Mouse (Mus musculus) heart, postnatal 0 days (tissue): Measurements from ENCODE around the gene Ncaph2. TPM values are rescaled to one million over a fixed set of nuclear protein-coding genes. Genes with fewer than 3 reads are reported as not detected.

Source experiments
- ATAC-seq: fragments of 200-750 bp; cut with Nextera tagmentation; 2 replicates; pipeline ENCODE4 v1.8.0; 2017; ENCODE audit warnings: low read depth, moderate number of reproducible peaks, moderate library complexity; ENCODE audit not compliant: insufficient read depth
- DNase-seq: peaks from one replicate; pipeline ENCODE4 v3.0.0-alpha.2; 2016; ENCODE audit warnings: low spot score
- H3K27ac ChIP-seq: fragments of 300-500 bp; sonication (generic); 2 replicates; pipeline ENCODE4 v1.5.1; 2014; ENCODE audit warnings: low read depth, mild to moderate bottlenecking
- H3K27me3 ChIP-seq: fragments of 300-500 bp; sonication (generic); 2 replicates; pipeline ENCODE4 v1.6.1; 2014; ENCODE audit warnings: low read length, mixed read lengths; ENCODE audit not compliant: control insufficient read depth, insufficient read depth
- H3K36me3 ChIP-seq: fragments of 300-500 bp; sonication (generic); replicated peaks from 2 replicates; pipeline ENCODE4 v1.6.1; 2014; ENCODE audit warnings: low read length, mixed read lengths; ENCODE audit not compliant: control insufficient read depth, insufficient read depth
- H3K4me1 ChIP-seq: fragments of 300-500 bp; sonication (generic); 2 replicates; pipeline ENCODE4 v1.6.1; 2014; ENCODE audit warnings: antibody characterized with exemption; ENCODE audit not compliant: control insufficient read depth, insufficient read depth
- H3K4me2 ChIP-seq: fragments of 300-500 bp; sonication (generic); 2 replicates; pipeline ENCODE4 v1.6.1; 2014; ENCODE audit warnings: low read depth, mild to moderate bottlenecking, low read length, moderate library complexity
- H3K4me3 ChIP-seq: fragments of 300-500 bp; sonication (generic); 2 replicates; pipeline ENCODE4 v1.5.1; 2014; ENCODE audit warnings: low read depth, low read length
- H3K9ac ChIP-seq: fragments of 300-500 bp; sonication (generic); replicated peaks from 2 replicates; pipeline ENCODE4 v1.6.1; 2014; ENCODE audit warnings: low read depth, low read length, mixed read lengths
- H3K9me3 ChIP-seq: fragments of 300-500 bp; sonication (generic); replicated peaks from 2 replicates; pipeline ENCODE4 v1.6.1; 2016; ENCODE audit warnings: low read length; ENCODE audit not compliant: control insufficient read depth
- CTCF ChIP-seq: IDR thresholded peaks from 2 replicates; pipeline ENCODE4 v1.5.1; 2016; ENCODE audit warnings: antibody characterized with exemption, control low read depth, low read depth
- EP300 ChIP-seq: IDR thresholded peaks from 2 replicates; pipeline ENCODE4 v1.6.1; 2016; ENCODE audit warnings: antibody characterized with exemption, low read depth
- WGBS: fragments of 180-500 bp; shearing (Covaris S2); extraction: QIAGEN DNeasy Blood & Tissue Kit; methylation state at CpG from one replicate; pipeline ENCODE4 v1.1.7; 2014; 5-methylcytosine and 5-hydroxymethylcytosine counted together
- polyA plus RNA-seq: library from polyadenylated mRNA; unstranded; fragments of >200 nt; fragmentation: Nextera tagmentation; extraction: Ambion mirVana; gene quantifications from 2 replicates; pipeline ENCODE4 v1.2.1, GENCODE M21; 2015
- total RNA-seq: library from RNA; depleted of rRNA; stranded (reverse); fragments of >200 nt; gene quantifications from 2 replicates; pipeline ENCODE4 v1.2.3, GENCODE M21; 2014; ENCODE audit warnings: low replicate concordance

Gene Ncaph2
- total and polyA plus RNA-seq, 2 experiments from 2014 or later: 64.3 to 136 TPM

DNA sequence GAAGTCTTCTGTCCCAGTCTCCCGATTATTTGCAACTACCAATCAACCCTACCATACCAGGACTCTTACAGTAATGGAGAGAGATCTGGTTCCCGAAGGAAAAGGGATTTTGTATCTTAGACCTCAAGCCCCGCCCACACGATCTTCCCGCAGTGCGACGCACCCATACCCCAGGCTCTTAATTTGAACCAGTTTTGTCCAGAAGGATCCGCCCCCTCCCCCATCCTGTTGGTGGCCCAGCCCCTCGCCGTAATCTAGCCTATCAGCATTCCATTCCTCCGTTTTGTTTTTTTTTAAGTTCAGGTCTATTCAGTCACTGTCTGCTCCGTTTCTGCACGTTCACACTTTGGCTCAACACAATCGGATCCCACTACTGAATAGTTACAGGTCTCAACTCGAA is 853 bp downstream of the Ncaph2 start:
- WGBS: 1% methylated on average over 15 of the region's 15 CpGs
- H3K4me1 ChIP-seq: peaks cover 22% of the 10 kb centered on the region; the same call in 1 of the 2 replicates
- peak overlapping the region; percentile 90 for H3K4me2 ChIP-seq
- H3K4me3 ChIP-seq: peak overlapping the region; percentile 77
- no peaks in the 10 kb centered on the region for H3K9me3 ChIP-seq
- ATAC-seq: peak; percentile 43
- H3K36me3 ChIP-seq: peaks cover 36% of the 10 kb centered on the region
- TF ChIP-seq EP300 (no peak), CTCF (no peak)
- H3K27ac ChIP-seq: peak overlapping the region; percentile 89
- peak; percentile 85 for DNase-seq
- no peaks in the 10 kb centered on the region for H3K27me3 ChIP-seq
- H3K9ac ChIP-seq: peak overlapping the region; percentile 79

DNA sequence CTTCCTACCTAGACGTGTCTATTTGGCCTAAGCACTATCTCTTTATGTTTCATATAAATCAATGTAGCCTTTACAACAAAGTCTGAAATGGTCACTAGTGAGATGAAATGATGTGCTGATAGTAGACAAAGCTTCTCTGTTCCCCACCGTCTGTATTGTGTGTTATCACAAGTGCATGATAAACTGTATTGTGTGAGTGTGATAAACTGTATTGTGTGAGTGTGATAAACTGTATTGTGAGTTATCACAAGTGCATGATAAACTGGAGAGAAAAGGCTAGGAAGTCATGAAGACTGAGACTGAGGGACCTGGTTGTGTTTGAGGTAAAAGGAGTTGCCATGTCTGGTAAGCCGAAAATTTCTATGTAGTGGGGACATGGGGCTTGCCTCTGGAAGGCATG is 3.3 kb downstream of the Ncaph2 start:
- H3K27ac ChIP-seq: no peak overlapping the region
- peaks cover 36% of the 10 kb centered on the region for H3K36me3 ChIP-seq
- 36% methylated on average over 3 of the region's 3 CpGs for WGBS
- no peaks in the 10 kb centered on the region for H3K9me3 ChIP-seq
- ATAC-seq (no peak), DNase-seq (no peak)
- no peak overlapping the region for H3K9ac ChIP-seq
- TF ChIP-seq EP300 (no peak), CTCF (no peak)
- H3K27me3 ChIP-seq: no peaks in the 10 kb centered on the region
- H3K4me1 ChIP-seq: peaks cover 22% of the 10 kb centered on the region; the same call in 1 of the 2 replicates
- no peak overlapping the region for H3K4me3 ChIP-seq
- no peak overlapping the region for H3K4me2 ChIP-seq

- WGBS: 77% methylated on average over 7 of the region's 7 CpGs
- H3K4me2 ChIP-seq: no peak overlapping the region
- no peaks in the 10 kb centered on the region for H3K4me1 ChIP-seq
- no peak overlapping the region for H3K27ac ChIP-seq
- ATAC-seq (no peak), DNase-seq (no peak)
- no peaks in the 10 kb centered on the region for H3K27me3 ChIP-seq
- H3K9ac ChIP-seq: no peak overlapping the region
- no peak for TF ChIP-seq CTCF
- TF ChIP-seq EP300: no peak
- H3K36me3 ChIP-seq: peaks cover 78% of the 10 kb centered on the region
- no peak overlapping the region for H3K4me3 ChIP-seq
- no peaks in the 10 kb centered on the region for H3K9me3 ChIP-seq
Measured at GRCm38 (mm10) chr15:89363051-89363450, 7.5 kb downstream of the Ncaph2 start.

GRCm38 (mm10) chr15:89365141-89365551 is 9.6 kb downstream of the Ncaph2 start:
- ATAC-seq (no peak), DNase-seq (no peak)
- Histone ChIP-seq H3K27me3 (no peaks in the 10 kb centered on the region), H3K27ac (no peak overlapping the region), H3K4me3 (no peak overlapping the region), H3K36me3 (peaks cover 99% of the 10 kb centered on the region), H3K9me3 (no peaks in the 10 kb centered on the region), H3K4me1 (no peaks in the 10 kb centered on the region), H3K4me2 (no peak overlapping the region), H3K9ac (no peak overlapping the region)
- WGBS: 81% methylated on average over 4 of the region's 4 CpGs
- TF ChIP-seq CTCF (no peak), EP300 (no peak)

- Histone ChIP-seq H3K9ac (no peak overlapping the region), H3K9me3 (no peaks in the 10 kb centered on the region), H3K27me3 (peaks cover 11% of the 10 kb centered on the region), H3K4me2 (no peak overlapping the region), H3K27ac (no peak overlapping the region), H3K4me1 (peaks cover 8% of the 10 kb centered on the region; the same call in 1 of the 2 replicates), H3K4me3 (no peak overlapping the region), H3K36me3 (peaks cover 51% of the 10 kb centered on the region)
- ATAC-seq: no peak
- WGBS: 86% methylated on average over 13 of the region's 13 CpGs
- TF ChIP-seq CTCF: no peak
- no peak for TF ChIP-seq EP300
- no peak for DNase-seq
Measured at GRCm38 (mm10) chr15:89372068-89372467, 16.5 kb downstream of the Ncaph2 start.

- WGBS: 83% methylated on average over 7 of the region's 7 CpGs
- H3K4me3 ChIP-seq: no peak overlapping the region
- peaks cover 14% of the 10 kb centered on the region for H3K27me3 ChIP-seq
- H3K9me3 ChIP-seq: no peaks in the 10 kb centered on the region
- ATAC-seq (no peak), DNase-seq (no peak)
- H3K4me2 ChIP-seq: 0 out of 2 replicates have a peak overlapping the region, but pooled peaks have one; percentile 79
- H3K4me1 ChIP-seq: peaks cover 8% of the 10 kb centered on the region; the same call in 1 of the 2 replicates
- peak overlapping the region; percentile 87; the same call in 1 of the 2 replicates for H3K27ac ChIP-seq
- no peak for TF ChIP-seq CTCF
- TF ChIP-seq EP300: no peak
- no peak overlapping the region for H3K9ac ChIP-seq
- H3K36me3 ChIP-seq: peaks cover 47% of the 10 kb centered on the region
Measured at GRCm38 (mm10) chr15:89372536-89372935, 17.0 kb downstream of the Ncaph2 start.
